Mouse (Mus musculus): ENCODE results near the gene Nfkbid. TPM values are rescaled to one million over a fixed set of nuclear protein-coding genes. Genes with fewer than 3 reads are reported as not detected.
"Not testable (repeated sequence)": the region's sequence is repeated elsewhere in the genome, so short reads cannot be mapped to it uniquely, and the experiment has no call there.

The Nfkbid gene
- polyA plus RNA-seq, 2 experiments from 2014 or later = 39.2 to 44.4 TPM

DNA sequence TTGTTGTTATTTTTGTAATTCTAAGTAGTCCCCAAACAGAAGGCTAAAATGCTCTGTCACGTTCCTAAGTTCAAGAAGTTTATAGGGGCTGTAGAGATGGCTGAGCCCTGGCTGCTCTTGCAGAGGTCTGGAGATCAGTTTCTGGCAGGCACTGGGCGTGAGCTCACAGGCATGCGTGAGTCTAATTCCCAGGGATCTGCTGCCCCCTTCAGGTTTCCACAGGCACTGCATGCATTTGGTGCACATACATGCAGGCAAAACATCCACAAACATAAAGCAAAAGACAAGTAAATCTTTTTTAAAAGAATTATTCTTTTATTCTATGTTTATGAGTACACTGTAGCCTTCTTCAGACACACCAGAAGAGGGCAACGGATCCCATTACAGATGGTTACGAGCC is 50.9 kb downstream of the Nfkbid start:
- ATAC-seq = no peak

DNA sequence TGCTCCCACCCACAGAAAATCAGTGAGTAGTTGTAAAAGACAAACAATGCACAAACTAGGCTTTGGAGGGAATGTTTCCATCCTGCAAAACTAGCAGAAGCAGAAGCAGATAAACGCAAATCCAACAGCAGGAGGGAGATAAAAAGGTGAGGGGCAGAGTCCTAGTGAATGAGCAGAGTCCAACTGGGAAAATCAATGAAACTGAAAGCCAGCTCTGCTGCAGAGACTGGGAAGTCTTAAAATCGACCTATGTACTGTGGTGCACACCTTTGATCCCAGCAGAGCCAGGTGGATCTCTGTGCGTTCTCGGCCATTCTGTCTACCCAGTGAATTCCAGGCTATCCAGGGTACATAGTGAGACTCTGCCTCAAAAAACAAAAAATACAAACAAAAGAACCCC is 53.5 kb downstream of the Nfkbid start:
- ATAC-seq = no peak

DNA sequence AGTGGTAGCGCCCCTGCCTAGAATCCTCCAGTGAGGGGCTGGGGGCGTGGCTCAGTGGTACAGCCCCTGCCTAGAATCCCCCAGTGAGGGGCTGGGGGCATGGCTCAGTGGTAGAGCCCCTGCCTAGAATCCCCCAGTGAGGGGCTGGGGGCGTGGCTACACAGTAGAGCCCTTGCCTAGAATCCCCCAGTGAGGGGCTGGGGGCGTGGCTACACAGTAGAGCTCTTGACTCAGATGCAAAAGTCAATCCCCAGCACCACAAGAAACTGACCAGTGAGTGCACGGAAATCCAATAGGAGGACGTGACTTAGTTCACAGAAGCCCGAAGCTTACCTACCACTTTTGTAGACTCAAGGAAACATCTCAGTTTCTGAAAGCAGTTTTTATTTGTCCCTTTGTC is 54.6 kb downstream of the Nfkbid start:
- not testable (repeated sequence) for ATAC-seq

DNA sequence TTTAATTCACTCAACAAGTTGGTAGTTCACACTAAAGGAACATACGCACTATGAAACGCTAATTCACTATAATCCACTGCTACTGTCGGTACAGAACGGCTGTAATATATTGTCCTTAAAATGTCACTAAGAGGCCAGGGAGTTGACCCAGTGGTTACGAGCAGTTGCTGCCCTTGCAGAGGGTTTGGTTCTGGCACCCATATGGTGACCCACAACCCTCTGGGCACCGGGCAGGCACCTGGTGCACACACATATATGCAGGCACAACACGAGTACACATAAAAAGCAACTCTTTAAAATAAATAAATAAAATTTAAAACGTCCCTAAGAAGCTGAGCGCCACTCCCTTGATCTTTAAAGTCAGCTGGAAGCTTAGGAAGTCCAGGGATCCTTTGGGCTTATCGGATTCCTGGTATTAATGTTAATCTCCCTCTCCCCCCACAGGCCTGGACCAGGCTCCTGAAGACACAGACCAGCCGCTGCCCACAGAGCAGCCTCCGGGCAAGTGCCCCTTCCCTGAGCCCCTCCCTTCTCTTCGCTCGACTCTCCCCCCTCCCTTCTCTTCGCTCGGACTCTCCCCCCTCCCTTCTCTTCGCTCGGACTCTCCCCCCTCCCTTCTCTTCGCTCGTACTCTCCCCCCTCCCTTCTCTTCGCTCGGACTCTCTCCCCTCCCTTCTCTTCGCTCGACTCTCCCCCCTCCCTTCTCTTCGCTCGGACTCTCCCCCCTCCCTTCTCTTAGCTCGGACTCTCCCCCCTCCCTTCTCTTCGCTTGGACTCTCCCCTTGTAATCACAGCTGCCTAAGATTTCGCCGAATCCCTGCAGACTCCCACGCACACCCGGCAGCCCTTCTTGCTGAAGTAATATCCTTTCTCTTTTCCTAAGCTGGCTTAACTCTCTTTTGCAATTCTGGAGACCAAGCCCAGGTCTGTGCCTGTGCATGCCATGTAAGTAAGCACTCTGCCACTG is 56.2 kb downstream of the Nfkbid start:
- no peak for ATAC-seq

Other genes starting within 250 kb of the Nfkbid start
- under 1 TPM in 1 of 2 experiments, not detected in 1; 0.90 TPM for gene Cox7a1, start 237.6 kb upstream of the Nfkbid start, polyA plus RNA-seq (2017; shearing (Covaris generic))
- 10 to 100 TPM; 49.8 to 68.7 TPM for gene Capns1, start 222.9 kb upstream of the Nfkbid start, polyA plus RNA-seq (2017; shearing (Covaris generic))
- gene Polr2i, start 189.8 kb upstream of the Nfkbid start, polyA plus RNA-seq (2017; shearing (Covaris generic)) = 10 to 100 TPM; 50.3 to 54.3 TPM
- 100 to 1,000 TPM in 1 of 2 experiments, 10 to 100 TPM in 1; 96.7 to 104 TPM for gene Tbcb, start 189.5 kb upstream of the Nfkbid start, polyA plus RNA-seq (2017; shearing (Covaris generic))
- gene Ovol3, start 186.0 kb upstream of the Nfkbid start, polyA plus RNA-seq (2017; shearing (Covaris generic)) = not detected
- gene Thap8, start 141.6 kb upstream of the Nfkbid start, polyA plus RNA-seq (2017; shearing (Covaris generic)) = 1 to 10 TPM in 1 of 2 experiments, not detected in 1; 1.6 TPM
- 1 to 10 TPM; 1.9 to 3.2 TPM for gene Wdr62, start 141.3 kb upstream of the Nfkbid start, polyA plus RNA-seq (2017; shearing (Covaris generic))
- gene Clip3, start 130.0 kb upstream of the Nfkbid start, polyA plus RNA-seq (2017; shearing (Covaris generic)) = 1 to 10 TPM; 5.5 to 6.5 TPM
- 100 to 1,000 TPM; 179 to 205 TPM for gene Alkbh6, start 113.0 kb upstream of the Nfkbid start, polyA plus RNA-seq (2017; shearing (Covaris generic))
- 10 to 100 TPM in 1 of 2 experiments, 1 to 10 TPM in 1; 9.2 to 16.8 TPM for gene Syne4, start 106.9 kb upstream of the Nfkbid start, polyA plus RNA-seq (2017; shearing (Covaris generic))
- gene E130208F15Rik, start 100.0 kb upstream of the Nfkbid start, polyA plus RNA-seq (2017; shearing (Covaris generic)) = not detected
- gene Sdhaf1, start 97.8 kb upstream of the Nfkbid start, polyA plus RNA-seq (2017; shearing (Covaris generic)) = 1 to 10 TPM; 2.4 to 5.1 TPM
- gene Lrfn3, start 59.0 kb upstream of the Nfkbid start, polyA plus RNA-seq (2017; shearing (Covaris generic)) = not detected
- gene Tyrobp, start 8.0 kb upstream of the Nfkbid start, polyA plus RNA-seq (2017; shearing (Covaris generic)) = 1 to 10 TPM; 6.4 to 7.1 TPM
- 100 to 1,000 TPM; 356 to 434 TPM for gene Hcst, start 1.9 kb upstream of the Nfkbid start, polyA plus RNA-seq (2017; shearing (Covaris generic))
- 1 to 10 TPM; 3.1 to 3.5 TPM for gene Aplp1, start 23.8 kb downstream of the Nfkbid start, polyA plus RNA-seq (2017; shearing (Covaris generic))
- not detected for gene Kirrel2, start 36.0 kb downstream of the Nfkbid start, polyA plus RNA-seq (2017; shearing (Covaris generic))
- gene Nphs1, start 36.6 kb downstream of the Nfkbid start, polyA plus RNA-seq (2017; shearing (Covaris generic)) = not detected
- gene Prodh2, start 71.9 kb downstream of the Nfkbid start, polyA plus RNA-seq (2017; shearing (Covaris generic)) = not detected
- under 1 TPM; 0.46 to 0.67 TPM for gene Arhgap33, start 113.3 kb downstream of the Nfkbid start, polyA plus RNA-seq (2017; shearing (Covaris generic))
- gene Hspb6, start 130.4 kb downstream of the Nfkbid start, polyA plus RNA-seq (2017; shearing (Covaris generic)) = 1 to 10 TPM; 1.0 to 3.1 TPM
- 1 to 10 TPM; 5.2 to 6.2 TPM for gene Proser3, start 130.6 kb downstream of the Nfkbid start, polyA plus RNA-seq (2017; shearing (Covaris generic))
- 100 to 1,000 TPM; 101 to 104 TPM for gene Lin37, start 138.1 kb downstream of the Nfkbid start, polyA plus RNA-seq (2017; shearing (Covaris generic))
- 10 to 100 TPM; 46.5 to 62.1 TPM for gene U2af1l4, start 141.6 kb downstream of the Nfkbid start, polyA plus RNA-seq (2017; shearing (Covaris generic))
- gene Gm49396, start 141.6 kb downstream of the Nfkbid start, polyA plus RNA-seq (2017; shearing (Covaris generic)) = 100 to 1,000 TPM in 1 of 2 experiments, 10 to 100 TPM in 1; 85.4 to 105 TPM
- gene Psenen, start 141.9 kb downstream of the Nfkbid start, polyA plus RNA-seq (2017; shearing (Covaris generic)) = 100 to 1,000 TPM; 314 to 323 TPM
- gene Igflr1, start 143.7 kb downstream of the Nfkbid start, polyA plus RNA-seq (2017; shearing (Covaris generic)) = 100 to 1,000 TPM; 210 to 244 TPM
- gene Kmt2b, start 167.0 kb downstream of the Nfkbid start, polyA plus RNA-seq (2017; shearing (Covaris generic)) = 10 to 100 TPM; 16.4 to 21.6 TPM
- 10 to 100 TPM in 1 of 2 experiments, 1 to 10 TPM in 1; 8.1 to 18.0 TPM for gene Zbtb32, start 177.2 kb downstream of the Nfkbid start, polyA plus RNA-seq (2017; shearing (Covaris generic))
- under 1 TPM; 0.38 to 0.60 TPM for gene Upk1a, start 191.1 kb downstream of the Nfkbid start, polyA plus RNA-seq (2017; shearing (Covaris generic))
- 100 to 1,000 TPM; 333 to 643 TPM for gene Cox6b1, start 204.4 kb downstream of the Nfkbid start, polyA plus RNA-seq (2017; shearing (Covaris generic))
- not detected for gene Etv2, start 214.1 kb downstream of the Nfkbid start, polyA plus RNA-seq (2017; shearing (Covaris generic))
- gene Rbm42, start 228.6 kb downstream of the Nfkbid start, polyA plus RNA-seq (2017; shearing (Covaris generic)) = 10 to 100 TPM; 14.4 to 25.1 TPM
- gene Haus5, start 243.3 kb downstream of the Nfkbid start, polyA plus RNA-seq (2017; shearing (Covaris generic)) = 10 to 100 TPM; 21.3 to 44.0 TPM
- gene Pmis2, start 249.9 kb downstream of the Nfkbid start, polyA plus RNA-seq (2017; shearing (Covaris generic)) = not detected

Measured in CD4-positive, CD25-positive, alpha-beta regulatory T cell, adult 4 months (primary cell).